ENCODE assay signal across 8 mouse cellular contexts in the genomic region with DNA sequence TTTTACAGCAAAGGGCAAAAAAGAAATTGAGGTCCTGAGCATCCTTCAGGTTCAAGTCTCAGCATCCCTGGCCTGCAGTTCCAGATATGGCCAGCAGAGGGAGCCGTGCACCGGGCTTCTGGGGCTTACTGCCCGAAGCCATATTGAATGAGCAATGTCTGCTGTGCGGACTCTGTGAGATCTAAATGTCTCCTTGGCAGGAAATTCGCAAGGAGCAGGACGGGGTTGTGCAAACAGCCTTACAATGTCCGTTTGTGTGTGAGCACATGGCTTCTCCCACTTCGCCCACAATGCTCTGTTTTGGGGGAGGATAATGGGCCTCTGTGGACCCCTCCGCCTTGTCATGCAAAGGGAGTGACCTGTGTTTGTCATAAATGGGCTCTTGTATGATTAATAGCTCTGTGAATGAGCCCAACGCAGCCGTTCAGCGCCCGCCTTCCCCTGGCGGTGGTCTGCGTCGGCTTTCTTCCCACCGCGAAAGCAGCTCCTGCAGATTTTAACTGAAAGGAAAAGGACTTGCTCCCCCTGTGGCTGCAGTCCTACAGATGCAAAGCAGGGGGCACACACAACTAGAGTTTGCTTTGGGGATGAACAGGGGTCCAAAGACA.
DNase-seq lines count a peak whose midpoint lies in the region; ATAC-seq lines count a peak whose summit lies in the region.

No protein-coding gene starts in this region.

- H3K4me3 ChIP-seq in hindbrain, embryonic 11.5 days (ENCODE audit: low read depth, low read length) = peak overlapping the region; percentile 3; the same call in 1 of the 2 replicates
- H3K4me3 ChIP-seq in lung, embryonic 16.5 days (ENCODE audit: low read length) = peak overlapping the region; percentile 48

- H3K27ac ChIP-seq in hindbrain, embryonic 11.5 days (ENCODE audit: low read depth, low read length) = peak overlapping the region; percentile 25; the same call in 1 of the 2 replicates
- H3K27ac ChIP-seq in lung, embryonic 16.5 days (ENCODE audit: low read length) = peak overlapping the region; percentile 79

- WGBS in hindbrain, embryonic 11.5 days = 17% methylated on average over 18 of the region's 18 CpGs
- WGBS in lung, embryonic 16.5 days = 7% methylated on average over 18 of the region's 18 CpGs

- H3K9me3 ChIP-seq in hindbrain, embryonic 11.5 days (ENCODE audit: control insufficient read depth, low read length) = no peaks in the 10 kb centered on the region
- no peaks in the 10 kb centered on the region for H3K9me3 ChIP-seq in lung, embryonic 16.5 days (ENCODE audit: control insufficient read depth, low read length)

- ATAC-seq in hindbrain, embryonic 11.5 days (ENCODE audit: low FRiP score) = peak; percentile 88
- peak; percentile 92 for ATAC-seq in lung, embryonic 16.5 days (ENCODE audit: low read depth)

- H3K27me3 ChIP-seq in hindbrain, embryonic 11.5 days (ENCODE audit: control insufficient read depth, insufficient read depth, low read length) = no peaks in the 10 kb centered on the region
- H3K27me3 ChIP-seq in lung, embryonic 16.5 days (ENCODE audit: control insufficient read depth, insufficient read depth, low read depth, low read length) = no peaks in the 10 kb centered on the region

- H3K9ac ChIP-seq in hindbrain, embryonic 11.5 days (ENCODE audit: low read depth, low read length) = peak overlapping the region; percentile 7; the same call in 1 of the 2 replicates
- peak overlapping the region; percentile 67 for H3K9ac ChIP-seq in lung, embryonic 16.5 days (ENCODE audit: low read length)

- H3K4me2 ChIP-seq in hindbrain, embryonic 11.5 days (replicated peaks; ENCODE audit: low read depth, low read length) = peak overlapping the region; percentile 0; the same call in 1 of the 2 replicates
- peak overlapping the region; percentile 66 for H3K4me2 ChIP-seq in lung, embryonic 16.5 days (ENCODE audit: low read depth, low read length)

- DNase-seq in Muller cell, postnatal 12 days (ENCODE audit: inconsistent ontology term) = peak; percentile 67
- peak; percentile 83 for DNase-seq in cerebellum, adult 9-11 months
- DNase-seq in frontal cortex, postnatal 10 days (ENCODE audit: low spot score in 2 of 2) = peak; percentile 76 to 88
- peak; percentile 96 for DNase-seq in hindbrain, embryonic 11.5 days (ENCODE audit: low spot score)
- DNase-seq in layer of hippocampus, adult 9-11 months = peak; percentile 85
- peak; percentile 93 for DNase-seq in ovary, postnatal 14 days (ENCODE audit: low spot score)
- DNase-seq in thymus, postnatal 14 days = peak; percentile 93

- H3K4me1 ChIP-seq in hindbrain, embryonic 11.5 days (replicated peaks; ENCODE audit: control insufficient read depth, insufficient read depth, low read length) = no peaks in the 10 kb centered on the region
- 0 out of 2 replicates have a peak, but pooled peaks cover 2% of the 10 kb centered on the region for H3K4me1 ChIP-seq in lung, embryonic 16.5 days (replicated peaks; ENCODE audit: control insufficient read depth, insufficient read depth, low read length)

- no peaks in the 10 kb centered on the region for H3K36me3 ChIP-seq in hindbrain, embryonic 11.5 days (ENCODE audit: control insufficient read depth, insufficient read depth, low read length)
- no peaks in the 10 kb centered on the region for H3K36me3 ChIP-seq in lung, embryonic 16.5 days (ENCODE audit: control insufficient read depth, insufficient read depth, low read length)

Comparison
In these comparisons a context has a peak if more than half of its experiments do, and no peak if none do; other contexts are left out.
1. Peak in every context shown above with its lines: DNase-seq, ATAC-seq, H3K4me3 ChIP-seq and H3K27ac ChIP-seq.